Mouse (Mus musculus) lung, postnatal 4 days (tissue): Measurements from ENCODE around the gene Fam160a2.

Experiments
- DNase-seq, 2 experiments: peaks; one replicate each; pipeline ENCODE4 v3.0.0; 2021

The Fam160a2 gene

GRCm38 (mm10) chr7:105399935-105400624, at the start of gene Fam160a2:
Gene Fam160a2 (minus strand): TSS chr7:105400054.
- peak; percentile 100 for DNase-seq

GRCm38 (mm10) chr7:105445076-105445475, 45.2 kb upstream of the Fam160a2 start:
- no peak for DNase-seq

GRCm38 (mm10) chr7:105441426-105441825, 41.6 kb upstream of the Fam160a2 start:
- DNase-seq, result no peak

DNA sequence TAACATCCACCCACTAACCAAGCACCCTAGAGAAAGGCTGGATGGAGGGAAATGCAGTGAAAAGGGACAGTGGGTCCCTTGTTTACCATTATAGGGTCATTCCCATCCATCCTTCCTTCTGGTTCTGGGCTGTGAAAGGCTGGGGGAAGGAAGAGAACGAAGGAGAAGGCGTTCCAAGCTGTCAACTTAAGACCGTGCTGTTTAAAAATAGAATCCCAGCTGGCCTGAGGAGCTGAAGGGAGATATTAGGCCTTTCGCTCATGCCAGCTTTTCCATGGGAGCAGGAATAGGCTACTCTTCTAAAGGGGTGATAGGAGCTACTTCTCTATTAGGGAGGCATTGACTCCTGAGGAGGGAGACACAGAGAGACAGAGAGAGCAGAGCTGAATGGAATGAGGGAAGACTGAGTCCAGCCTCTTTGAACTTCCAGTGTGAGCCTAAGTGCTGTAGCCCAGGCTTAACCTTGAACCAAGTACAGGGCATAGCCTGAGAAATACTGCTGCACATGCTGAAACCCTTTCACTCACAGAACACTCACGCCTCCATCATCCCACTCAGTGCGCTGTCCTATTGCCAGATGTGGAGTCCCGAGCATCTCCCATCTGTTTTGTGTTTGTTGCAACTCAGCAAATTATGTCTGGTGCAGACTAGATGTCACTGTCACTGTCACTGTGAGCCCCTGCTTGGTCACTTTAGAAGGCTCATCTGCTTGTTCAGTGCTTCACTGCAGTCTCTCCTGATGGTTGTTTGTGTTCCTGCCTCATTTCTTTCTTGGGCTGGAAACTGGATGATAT, 38.3 kb upstream of the Fam160a2 start:
- peak in 1 of 2 experiments; percentile 31 for DNase-seq

DNA sequence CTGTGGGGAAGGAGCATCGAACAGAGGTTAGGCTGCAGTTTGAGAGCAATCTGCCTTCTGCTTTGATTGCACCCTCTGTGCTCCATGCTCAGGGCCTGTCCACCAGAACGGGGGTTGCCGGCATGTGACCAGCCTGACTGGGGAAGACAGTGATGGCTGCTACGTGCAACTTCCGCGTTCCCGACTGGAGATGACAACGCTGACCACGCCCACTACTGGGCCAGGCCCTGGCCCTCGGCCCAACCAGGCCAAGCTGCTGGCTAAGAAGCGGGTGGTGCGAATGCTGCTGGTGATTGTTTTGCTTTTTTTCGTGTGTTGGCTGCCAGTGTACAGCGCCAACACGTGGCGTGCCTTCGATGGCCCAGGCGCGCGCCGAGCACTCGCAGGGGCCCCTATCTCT, 34.9 kb upstream of the Fam160a2 start:
- peak; percentile 17 to 55 for DNase-seq

- DNase-seq, result no peak
Measured at GRCm38 (mm10) chr7:105433859-105434258, 34.0 kb upstream of the Fam160a2 start.

- no peak for DNase-seq
Measured at GRCm38 (mm10) chr7:105432058-105432457, 32.2 kb upstream of the Fam160a2 start.

DNA sequence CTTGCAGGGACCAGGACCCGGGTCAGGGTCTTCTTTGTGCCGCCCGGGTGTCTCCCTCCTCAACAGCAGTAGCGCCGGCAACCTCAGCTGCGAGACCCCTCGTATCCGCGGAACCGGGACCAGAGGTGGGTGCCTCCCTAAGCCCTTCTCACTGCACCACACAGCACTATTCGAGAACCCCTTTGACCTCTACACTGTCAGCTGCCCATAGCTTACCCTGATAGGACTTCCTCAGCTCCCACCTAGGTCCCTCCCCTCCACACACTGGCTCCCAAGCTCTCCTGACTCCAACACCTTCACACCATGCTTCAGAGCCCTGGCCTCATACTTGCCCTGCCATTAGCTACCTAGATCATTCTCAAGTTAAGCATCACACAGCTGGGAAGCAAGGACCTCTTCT, 26.2 kb upstream of the Fam160a2 start:
- DNase-seq, result no peak

DNA sequence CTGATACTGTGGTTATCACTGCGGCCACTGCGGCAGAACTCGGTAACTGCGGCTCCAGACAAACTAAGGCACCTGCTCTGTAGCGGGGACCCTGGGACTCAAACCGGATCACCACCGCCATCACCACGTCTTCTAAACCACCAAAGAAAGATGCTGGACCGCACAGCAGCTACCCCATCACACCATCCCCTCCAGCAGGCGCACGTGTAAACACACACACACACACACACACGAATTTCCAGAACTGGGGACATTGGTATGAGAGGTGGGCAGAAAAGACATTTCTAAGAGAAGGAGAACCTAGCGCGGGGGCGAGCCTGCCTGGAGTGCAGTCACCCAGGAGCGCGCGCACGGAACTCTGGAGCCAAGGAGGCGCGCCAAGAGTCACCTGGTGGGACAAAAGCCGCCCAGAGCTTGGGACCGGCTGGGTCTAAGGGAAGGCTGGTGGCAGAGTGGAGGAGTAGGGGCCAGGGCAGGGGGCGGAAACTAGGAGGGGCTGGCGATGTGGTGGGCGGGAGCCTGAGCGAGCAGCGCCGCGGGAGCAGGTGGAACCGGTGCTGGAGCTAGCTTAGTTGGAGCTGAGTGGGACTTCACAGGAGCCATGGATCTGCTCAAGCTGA, 25.7 kb upstream of the Fam160a2 start, which contains the start of gene Cckbr:
Gene Cckbr, plus strand, starts transcription at position 308 of the 620 bp plus-strand sequence.
- no peak for DNase-seq

GRCm38 (mm10) chr7:105424368-105424767, 24.5 kb upstream of the Fam160a2 start:
- no peak for DNase-seq

GRCm38 (mm10) chr7:105420903-105421302, 21.0 kb upstream of the Fam160a2 start:
- DNase-seq, result no peak

GRCm38 (mm10) chr7:105418106-105418505, 18.3 kb upstream of the Fam160a2 start:
- DNase-seq, result no peak

DNA sequence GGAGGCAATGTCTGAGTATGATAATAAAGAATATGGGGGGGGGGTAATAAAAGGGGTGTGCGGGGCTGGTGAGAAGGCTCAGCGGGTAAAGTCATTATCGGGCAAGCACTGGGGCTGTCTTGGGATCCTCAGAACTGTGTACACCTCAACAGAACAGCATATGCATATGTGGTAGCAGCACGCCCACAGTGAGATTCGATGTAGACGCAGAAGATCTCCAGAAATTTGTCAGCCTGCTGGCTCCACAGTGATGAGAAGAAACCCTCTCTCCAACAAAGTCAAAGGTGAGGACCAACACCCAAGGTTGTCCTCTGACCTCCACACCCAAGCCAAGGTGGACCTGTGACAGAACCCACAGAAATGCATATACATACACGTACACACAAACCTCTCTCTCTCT, 16.7 kb upstream of the Fam160a2 start:
- no peak for DNase-seq

DNA sequence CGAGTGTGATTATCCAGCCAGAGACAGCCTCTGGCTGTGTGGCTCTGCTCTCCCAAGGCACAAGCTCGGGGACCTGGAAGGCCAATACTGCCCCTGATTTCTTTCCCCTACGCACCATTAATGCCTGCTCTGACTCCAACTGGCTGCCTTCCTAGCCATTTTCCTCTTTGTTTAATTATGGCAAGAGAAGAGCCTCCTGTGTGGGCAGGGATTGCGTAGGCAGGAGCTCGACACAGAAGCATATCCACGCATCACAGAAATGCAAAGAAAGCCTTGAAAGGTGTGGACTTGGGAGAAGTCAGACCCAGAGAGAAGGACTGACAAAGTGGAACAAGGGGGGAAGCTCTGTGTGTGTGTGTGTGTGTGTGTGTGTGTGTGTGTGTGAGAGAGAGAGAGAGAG, 14.5 kb upstream of the Fam160a2 start:
- no peak for DNase-seq

- DNase-seq, result peak; percentile 70 to 81
Measured at GRCm38 (mm10) chr7:105411874-105412632, 12.2 kb upstream of the Fam160a2 start.

- DNase-seq, result no peak
Measured at GRCm38 (mm10) chr7:105406322-105406721, 6.5 kb upstream of the Fam160a2 start.

DNA sequence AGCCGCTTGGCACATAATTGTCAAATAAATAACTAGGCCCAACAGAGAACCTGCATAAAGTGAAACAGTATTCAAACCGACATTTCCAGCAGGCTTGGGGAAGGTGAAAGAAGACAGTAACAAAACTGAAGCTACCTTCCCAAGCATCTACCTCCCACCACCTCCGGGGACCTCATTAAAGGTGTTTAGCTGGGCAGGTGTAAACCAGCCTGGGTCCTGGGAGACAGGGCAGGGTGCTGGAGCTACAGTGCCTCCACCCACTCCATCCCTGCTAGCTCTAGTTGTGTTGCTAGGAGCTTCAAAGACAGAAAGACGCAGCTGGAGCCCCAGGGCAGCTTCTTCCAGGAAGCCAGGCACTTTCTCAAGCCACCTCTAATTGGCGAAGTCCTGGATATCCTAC, 4.4 kb upstream of the Fam160a2 start, which contains the start of gene Cnga4:
Gene Cnga4, plus strand, starts transcription at position 301 of the 400 bp plus-strand sequence.
- no peak for DNase-seq

GRCm38 (mm10) chr7:105399058-105399934, 558 bp downstream of the Fam160a2 start:
- DNase-seq, result no peak

DNA sequence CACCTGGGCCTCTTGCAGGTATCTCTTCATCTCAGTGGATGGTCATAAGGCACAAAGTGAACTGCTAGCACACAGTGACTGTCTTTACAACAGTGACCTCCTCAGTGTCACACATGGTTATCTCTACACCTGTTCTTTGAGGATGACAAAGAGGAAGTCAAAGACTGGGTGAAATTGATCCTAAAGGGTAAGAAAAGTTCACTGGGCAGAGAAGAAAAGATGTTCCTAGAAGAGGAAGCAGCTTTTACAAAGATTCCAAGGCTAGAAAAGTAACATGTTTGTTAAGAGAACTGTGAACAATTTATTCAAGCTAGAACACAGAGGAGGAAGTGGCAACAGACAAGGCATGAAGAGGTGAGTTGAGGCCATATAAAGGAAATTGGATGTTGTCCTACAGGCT, 3.7 kb downstream of the Fam160a2 start:
- DNase-seq, result no peak

DNA sequence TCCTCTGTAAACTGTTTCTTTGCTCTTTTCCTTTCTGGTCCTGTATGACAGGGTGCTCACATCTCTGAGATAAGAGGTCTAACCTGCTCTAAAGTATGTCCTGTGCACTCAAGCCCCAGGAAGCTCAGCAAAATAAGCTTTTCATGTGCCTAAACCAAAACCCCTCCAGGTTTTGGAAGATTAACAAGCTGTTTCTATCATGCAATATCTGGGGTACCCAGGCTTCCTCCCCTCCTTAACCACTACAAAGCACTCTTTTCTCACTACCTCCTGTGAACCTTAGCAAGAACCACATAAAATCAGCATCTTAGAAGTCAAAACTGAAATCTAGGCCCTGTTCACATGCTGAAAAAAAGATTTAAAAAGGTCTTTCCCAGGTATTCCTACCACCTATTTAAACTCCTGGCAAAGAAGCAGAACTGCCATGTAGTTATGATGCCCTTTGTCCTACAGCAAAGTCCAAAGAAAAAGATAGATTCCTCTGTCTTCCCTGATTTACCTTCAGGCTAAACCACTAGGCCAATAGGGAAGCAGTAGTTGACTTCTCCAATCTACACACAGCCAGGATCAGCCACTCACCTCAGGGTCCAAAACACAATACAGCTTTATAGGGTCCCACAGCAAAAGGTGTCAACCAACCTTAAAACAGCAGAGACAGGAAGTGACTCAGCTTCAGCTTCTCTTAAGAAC, 4.6 kb downstream of the Fam160a2 start:
- DNase-seq, result no peak

DNA sequence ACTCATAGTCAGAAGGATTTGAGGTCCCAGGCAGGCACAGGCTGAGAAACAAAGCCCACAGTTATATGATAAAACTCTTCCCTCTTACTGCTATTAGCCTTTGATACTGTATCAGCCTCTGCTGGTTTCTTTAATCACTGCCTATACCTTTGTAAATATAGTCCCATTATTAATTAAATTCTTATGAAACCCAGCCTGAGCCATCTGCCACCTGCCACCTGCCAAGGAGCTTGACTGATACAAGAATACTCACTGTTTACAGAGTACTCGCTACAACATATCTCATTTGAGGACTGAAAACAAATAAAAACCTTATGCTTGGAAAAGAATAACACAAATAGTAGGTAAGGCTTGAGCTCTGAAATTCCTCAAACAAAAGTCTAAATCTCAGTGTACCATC, 5.2 kb downstream of the Fam160a2 start:
- DNase-seq, result no peak
